ENCODE assay signal across 12 mouse cellular contexts in genomic region chr5:151135965-151136364, GRCm38 (mm10).
DNase-seq lines count a peak whose midpoint lies in the region; ATAC-seq and TF ChIP-seq lines count a peak whose summit lies in the region.
"Had no signal": no experiment of that assay in that cellular context is flagged by ENCODE, and none has a peak within 500 bp of the region (broad histone marks: within the 10 kb centered on the region; RNA-seq: fewer than 3 reads in every experiment).

No protein-coding gene starts in this region.

- no peak overlapping the region for H3K9ac ChIP-seq in lung, embryonic 14.5 days
- H3K9ac ChIP-seq: midbrain, embryonic 13.5 days had no signal

- no peaks in the 10 kb centered on the region for H3K27me3 ChIP-seq in lung, embryonic 14.5 days (ENCODE audit: insufficient read depth, low read length)
- no peaks in the 10 kb centered on the region for H3K27me3 ChIP-seq in myocyte (ENCODE audit: control insufficient read depth, insufficient read depth, insufficient read length)
- H3K27me3 ChIP-seq: midbrain, embryonic 13.5 days had no signal

- 25% methylated on average over 6 of the region's 6 CpGs for WGBS in lung, embryonic 14.5 days

- peak overlapping the region; percentile 73 for H3K27ac ChIP-seq in lung, embryonic 14.5 days (ENCODE audit: low read depth)
- H3K27ac ChIP-seq: layer of hippocampus, adult 2 months; midbrain, embryonic 13.5 days had no signal

- ATAC-seq in frontal cortex, adult (ENCODE audit: low TSS enrichment) = peak; percentile 68
- peak; percentile 71; the same call in 1 of the 2 replicates for ATAC-seq in lung, embryonic 14.5 days (ENCODE audit: insufficient read depth)
- no peak for ATAC-seq in CD4-positive, CD25-positive, alpha-beta regulatory T cell, adult 4 months
- ATAC-seq: midbrain, embryonic 13.5 days had no signal

- no peak for TF ChIP-seq CTCF in lung, embryonic 14.5 days (IDR thresholded peaks at IDR 0.05; ENCODE audit: low read depth)

- H3ac ChIP-seq in myocyte (ENCODE audit: control insufficient read depth, insufficient read length) = no peak overlapping the region

- H3K4me3 ChIP-seq in lung, embryonic 14.5 days (ENCODE audit: low read depth, low read length) = no peak overlapping the region
- no peak overlapping the region for H3K4me3 ChIP-seq in myocyte
- H3K4me3 ChIP-seq: layer of hippocampus, adult 2 months; midbrain, embryonic 13.5 days had no signal

- TF ChIP-seq POLR2A in myocyte (IDR thresholded peaks at IDR 0.05; ENCODE audit: insufficient read length, low read depth) = no peak

- peaks cover 16% of the 10 kb centered on the region for H3K4me1 ChIP-seq in lung, embryonic 14.5 days (ENCODE audit: insufficient read depth)
- H3K4me1 ChIP-seq: midbrain, embryonic 13.5 days had no signal

- H3K4me2 ChIP-seq in lung, embryonic 14.5 days = no peak overlapping the region
- H3K4me2 ChIP-seq in myocyte (ENCODE audit: low read depth) = peak overlapping the region; percentile 48
- H3K4me2 ChIP-seq: midbrain, embryonic 13.5 days had no signal

- intact Hi-C loops in left cerebral cortex, postnatal 25 days (cut with DNase I) = loop anchor here (2.0 to 5.0 kb wide), 2 partner anchors 25 to 69 kb away; no protein-coding TSS in a partner anchor

- no peak for DNase-seq in frontal cortex, postnatal 25 days (ENCODE audit: low spot score in 2 of 2)
- peak; percentile 71 for DNase-seq in lung, embryonic 14.5 days
- DNase-seq in lung, adult 18-20 months = no peak
- DNase-seq in left cerebral cortex, postnatal 25 days (ENCODE audit: low spot score in 2 of 2) = peak; percentile 25 to 57
- DNase-seq in retina, embryonic 14.5 days (ENCODE audit: low spot score) = no peak
- DNase-seq: cerebellum, postnatal 36 days; thymus, postnatal 4 days had no signal

- no peaks in the 10 kb centered on the region for H3K36me3 ChIP-seq in lung, embryonic 14.5 days (ENCODE audit: insufficient read depth)
- H3K36me3 ChIP-seq in myocyte (ENCODE audit: control insufficient read depth, insufficient read depth) = peaks cover 4% of the 10 kb centered on the region
- H3K36me3 ChIP-seq: midbrain, embryonic 13.5 days had no signal

- H3K9me3 ChIP-seq in lung, embryonic 14.5 days (ENCODE audit: low read depth, low read length) = no peaks in the 10 kb centered on the region
- H3K9me3 ChIP-seq: midbrain, embryonic 13.5 days had no signal

- H3K79me2 ChIP-seq in myocyte (ENCODE audit: control insufficient read depth, insufficient read depth) = peaks cover 86% of the 10 kb centered on the region

TF ChIP-seq in myocyte, 11 proteins besides CTCF, POLR2A, EP300 and RAD21:
- TF ChIP-seq TCF3 (IDR thresholded peaks at IDR 0.05; ENCODE audit: insufficient read length, low read depth) (peak; percentile 13), SRF (IDR thresholded peaks at IDR 0.05; ENCODE audit: control insufficient read depth, insufficient read length, low read depth) (no peak), E2F4 (IDR thresholded peaks at IDR 0.05; ENCODE audit: insufficient read depth) (no peak), TCF12 (IDR thresholded peaks at IDR 0.05; ENCODE audit: insufficient read depth, poor library complexity, severe bottlenecking) (peak; percentile 85), USF1 (IDR thresholded peaks at IDR 0.05; ENCODE audit: low read depth) (no peak), POLR2AphosphoS2 (IDR thresholded peaks at IDR 0.05; ENCODE audit: insufficient read length, low read depth) (no peak), CEBPB (IDR thresholded peaks at IDR 0.05; ENCODE audit: insufficient read depth, poor library complexity, severe bottlenecking) (no peak), MAX (IDR thresholded peaks at IDR 0.05; ENCODE audit: low read depth) (no peak), MYOG (IDR thresholded peaks at IDR 0.05; ENCODE audit: control insufficient read depth in 1 of 3, insufficient read depth in 1 of 3, insufficient read length in 2 of 3, low read depth in 2 of 3) (peak in 1 of 3 experiments; percentile 6), MYOD1 (IDR thresholded peaks at IDR 0.05; ENCODE audit: control insufficient read depth in 1 of 3, insufficient read length in 2 of 3, low read depth in 2 of 3) (peak; percentile 73 to 99 (median 98)), REST (IDR thresholded peaks at IDR 0.05; ENCODE audit: insufficient read depth, insufficient read length) (no peak)

Comparison
In these comparisons a context has a peak if more than half of its experiments do, and no peak if none do; other contexts are left out.
1. DNase-seq: peak in lung, embryonic 14.5 days (single experiment) and left cerebral cortex, postnatal 25 days (2 of 2); none in frontal cortex, postnatal 25 days (0 of 2), lung, adult 18-20 months (0 of 2) and retina, embryonic 14.5 days (single experiment).